Mouse (Mus musculus) naive thymus-derived CD4-positive, alpha-beta T cell, adult 2 months (primary cell): Measurements from ENCODE around the gene Hsf2bp.

Source experiments
- DNase-seq: peaks from one replicate; pipeline ENCODE4 v3.0.0-alpha.2; 2011; ENCODE audit warnings: low read depth

Hsf2bp gene

GRCm38 (mm10) chr17:32031684-32032083 is 4.5 kb downstream of the Hsf2bp start:
- DNase-seq: no peak

GRCm38 (mm10) chr17:32028301-32028700 is 7.8 kb downstream of the Hsf2bp start:
- no peak for DNase-seq

GRCm38 (mm10) chr17:32027666-32028065 is 8.5 kb downstream of the Hsf2bp start:
- DNase-seq: peak; percentile 69

- peak; percentile 73 for DNase-seq
Measured at GRCm38 (mm10) chr17:32025386-32025785, 10.8 kb downstream of the Hsf2bp start.

GRCm38 (mm10) chr17:32024671-32025073 is 11.5 kb downstream of the Hsf2bp start:
- no peak for DNase-seq

- DNase-seq: peak; percentile 61
Measured at GRCm38 (mm10) chr17:32023088-32023487, 13.1 kb downstream of the Hsf2bp start.

- no peak for DNase-seq
Measured at GRCm38 (mm10) chr17:32022551-32022950, 13.6 kb downstream of the Hsf2bp start.

GRCm38 (mm10) chr17:32021981-32022380 is 14.2 kb downstream of the Hsf2bp start:
- no peak for DNase-seq

GRCm38 (mm10) chr17:32018127-32018894 is 17.8 kb downstream of the Hsf2bp start:
- no peak for DNase-seq

GRCm38 (mm10) chr17:32016481-32016880 is 19.7 kb downstream of the Hsf2bp start:
- no peak for DNase-seq

- DNase-seq: no peak
Measured at GRCm38 (mm10) chr17:32013659-32014058, 22.5 kb downstream of the Hsf2bp start.

GRCm38 (mm10) chr17:32012254-32012653 is 23.9 kb downstream of the Hsf2bp start:
- no peak for DNase-seq

GRCm38 (mm10) chr17:32011694-32012093 is 24.5 kb downstream of the Hsf2bp start:
- no peak for DNase-seq

- DNase-seq: no peak
Measured at GRCm38 (mm10) chr17:32006800-32007199, 29.3 kb downstream of the Hsf2bp start.

- no peak for DNase-seq
Measured at GRCm38 (mm10) chr17:32003251-32003650, 32.9 kb downstream of the Hsf2bp start.

- no peak for DNase-seq
Measured at GRCm38 (mm10) chr17:31998351-31998750, 37.8 kb downstream of the Hsf2bp start.

- no peak for DNase-seq
Measured at GRCm38 (mm10) chr17:31996331-31996730, 39.8 kb downstream of the Hsf2bp start.

- no peak for DNase-seq
Measured at GRCm38 (mm10) chr17:31995784-31996183, 40.4 kb downstream of the Hsf2bp start.

GRCm38 (mm10) chr17:31994132-31994531 is 42.0 kb downstream of the Hsf2bp start:
- DNase-seq: no peak

- no peak for DNase-seq
Measured at GRCm38 (mm10) chr17:31993354-31993753, 42.8 kb downstream of the Hsf2bp start.

- DNase-seq: no peak
Measured at GRCm38 (mm10) chr17:31992004-31992403, 44.1 kb downstream of the Hsf2bp start.

GRCm38 (mm10) chr17:31989035-31989434 is 47.1 kb downstream of the Hsf2bp start:
- no peak for DNase-seq

GRCm38 (mm10) chr17:31986915-31987314 is 49.2 kb downstream of the Hsf2bp start:
- DNase-seq: no peak

- no peak for DNase-seq
Measured at GRCm38 (mm10) chr17:31983491-31983890, 52.7 kb downstream of the Hsf2bp start.
